Mouse (Mus musculus) cerebellum, postnatal 4 days (tissue): Measurements from ENCODE around the gene Snf8.

Experiments
- DNase-seq, 2 experiments: peaks; one replicate each; pipeline ENCODE4 v3.0.0; 2022; ENCODE audit warnings: low spot score in 2 of 2, mixed read lengths in 1 of 2

The Snf8 gene

GRCm38 (mm10) chr11:96034596-96035052 is at the start of gene Snf8:
Snf8 (plus strand) TSS chr11:96034885.
- peak; percentile 94 to 96 for DNase-seq

DNA sequence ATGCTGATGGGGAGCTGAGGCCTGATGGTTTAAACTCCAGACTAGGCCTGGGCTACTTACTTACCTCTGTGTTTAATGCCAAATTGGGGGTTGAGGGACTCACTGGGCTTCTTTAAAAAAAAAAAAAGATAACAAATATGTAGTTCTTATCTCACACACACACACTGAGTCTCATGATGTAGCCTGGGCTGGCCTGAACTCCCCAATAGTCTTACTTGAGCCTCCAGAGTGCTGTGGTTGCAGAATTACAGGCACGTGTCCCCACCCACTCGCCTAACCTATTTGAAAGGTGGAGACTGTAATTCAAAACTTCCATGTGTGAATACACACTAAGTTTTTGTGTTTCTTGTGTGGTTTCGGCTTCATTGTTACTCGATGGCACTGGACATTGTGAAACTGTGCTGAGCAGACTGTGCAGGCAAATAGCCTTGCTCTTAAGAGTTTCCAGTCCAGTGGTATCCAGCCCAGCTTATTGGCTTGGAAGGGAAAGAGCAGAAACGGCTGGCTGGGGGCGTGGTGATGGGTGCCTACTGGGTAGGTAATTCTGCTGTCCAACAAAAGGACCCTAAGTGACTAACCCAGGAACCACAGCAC is 46.7 kb upstream of the Snf8 start:
- no peak for DNase-seq

DNA sequence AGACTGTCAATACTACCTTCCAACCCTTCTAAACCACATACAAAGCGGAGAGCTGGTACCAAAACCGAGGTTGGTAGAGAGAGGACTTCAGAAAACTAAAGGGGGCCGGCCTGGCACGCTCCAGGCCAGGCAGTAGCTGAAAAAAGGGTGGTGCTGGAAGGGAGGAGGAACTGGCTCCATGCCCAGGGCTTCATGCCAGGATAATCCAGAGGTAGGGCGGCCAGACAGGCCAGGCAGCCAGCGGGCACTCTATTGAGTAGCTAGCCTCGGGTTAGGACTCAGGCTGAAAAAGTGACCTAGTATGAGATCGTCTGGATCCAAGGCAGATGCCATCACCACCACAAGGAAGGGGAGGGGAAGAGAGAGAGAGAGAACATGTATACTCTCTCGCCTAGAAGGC is 46.2 kb upstream of the Snf8 start:
- DNase-seq: peak; percentile 45 to 75

GRCm38 (mm10) chr11:95989864-95990263 is 44.8 kb upstream of the Snf8 start:
- DNase-seq: no peak

DNA sequence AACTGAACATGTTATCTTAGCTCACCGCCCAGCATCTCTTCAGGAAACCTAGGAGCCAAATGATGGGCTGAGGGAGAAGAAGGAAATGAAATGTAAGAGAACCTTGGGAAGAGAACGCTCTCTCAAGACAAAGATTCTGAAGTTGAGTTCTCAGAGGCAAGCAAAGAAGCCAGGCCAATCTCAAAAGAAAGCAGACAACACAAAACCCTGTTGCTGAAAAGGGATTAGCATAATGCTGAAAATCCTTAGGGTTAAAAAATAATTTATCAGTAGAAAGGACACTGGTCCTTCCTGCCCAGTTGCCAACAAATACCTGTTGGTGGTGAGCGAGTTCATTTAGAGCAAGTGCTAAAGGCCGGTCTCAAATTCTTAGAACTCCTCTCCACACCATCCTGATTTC is 44.3 kb upstream of the Snf8 start:
- no peak for DNase-seq

DNA sequence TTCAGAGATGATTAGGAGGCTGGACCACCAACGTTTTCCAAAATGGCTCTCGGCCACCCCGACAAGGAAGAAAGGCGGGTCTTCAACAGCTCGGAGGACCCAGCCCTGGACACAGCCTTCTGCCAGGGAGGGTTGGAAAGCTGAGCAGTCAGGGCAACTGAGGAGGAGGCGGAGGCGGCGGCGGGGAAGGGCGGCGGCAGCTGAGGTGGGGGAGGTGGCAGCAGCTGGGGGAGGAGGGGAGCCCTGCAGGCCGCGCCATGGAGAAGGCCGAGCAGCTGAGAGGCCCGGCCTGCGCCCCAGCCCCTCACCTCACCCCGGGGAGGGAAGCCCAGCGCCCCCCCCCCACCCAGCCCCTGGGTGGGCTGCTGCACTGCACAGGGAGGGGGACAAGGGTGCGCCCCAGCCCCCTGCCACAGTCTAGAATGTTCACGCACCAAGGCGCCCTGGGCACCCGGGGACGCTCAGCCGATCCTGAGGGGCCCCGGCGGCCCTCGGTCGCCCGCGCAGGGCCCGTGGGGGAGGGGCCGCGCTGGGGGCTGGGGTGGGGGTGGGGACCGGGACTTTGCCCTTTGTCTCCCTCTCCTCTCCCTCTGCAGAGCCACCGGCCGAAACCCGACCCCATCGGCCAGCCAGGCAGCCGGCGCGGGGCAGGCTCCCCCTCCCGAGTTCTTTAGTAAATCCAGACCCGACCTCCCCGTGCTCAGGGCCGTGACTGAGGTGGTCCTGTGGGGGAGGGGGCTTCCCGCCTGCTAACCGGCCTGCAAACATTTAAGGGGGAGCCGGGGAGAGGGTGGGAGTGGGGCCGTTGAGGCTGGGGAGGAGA is 43.6 kb upstream of the Snf8 start:
- DNase-seq: peak in 1 of 2 experiments; percentile 57

DNA sequence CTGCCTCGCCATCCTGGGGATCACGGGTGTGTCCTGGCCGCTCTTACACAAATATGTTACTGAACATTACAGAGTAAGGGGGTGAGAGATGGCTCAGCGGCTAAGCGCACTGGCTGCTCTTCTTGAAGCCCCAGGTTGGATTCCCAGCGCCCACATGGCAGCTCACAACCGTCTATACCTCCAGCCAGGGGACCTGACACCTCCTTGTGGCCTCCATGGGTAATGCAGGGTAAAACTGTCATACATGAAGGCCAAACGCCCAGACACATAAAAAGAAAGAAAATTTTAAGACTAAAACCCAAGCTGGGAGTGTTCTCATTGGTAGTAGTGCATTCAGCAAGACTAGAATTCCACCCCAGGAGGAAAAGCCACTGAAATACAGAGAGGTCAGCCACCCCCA is 40.5 kb upstream of the Snf8 start:
- DNase-seq: no peak

GRCm38 (mm10) chr11:96003100-96003900 is 31.4 kb upstream of the Snf8 start:
- DNase-seq: no peak

GRCm38 (mm10) chr11:96003969-96004792 is 30.5 kb upstream of the Snf8 start:
- DNase-seq: no peak

DNA sequence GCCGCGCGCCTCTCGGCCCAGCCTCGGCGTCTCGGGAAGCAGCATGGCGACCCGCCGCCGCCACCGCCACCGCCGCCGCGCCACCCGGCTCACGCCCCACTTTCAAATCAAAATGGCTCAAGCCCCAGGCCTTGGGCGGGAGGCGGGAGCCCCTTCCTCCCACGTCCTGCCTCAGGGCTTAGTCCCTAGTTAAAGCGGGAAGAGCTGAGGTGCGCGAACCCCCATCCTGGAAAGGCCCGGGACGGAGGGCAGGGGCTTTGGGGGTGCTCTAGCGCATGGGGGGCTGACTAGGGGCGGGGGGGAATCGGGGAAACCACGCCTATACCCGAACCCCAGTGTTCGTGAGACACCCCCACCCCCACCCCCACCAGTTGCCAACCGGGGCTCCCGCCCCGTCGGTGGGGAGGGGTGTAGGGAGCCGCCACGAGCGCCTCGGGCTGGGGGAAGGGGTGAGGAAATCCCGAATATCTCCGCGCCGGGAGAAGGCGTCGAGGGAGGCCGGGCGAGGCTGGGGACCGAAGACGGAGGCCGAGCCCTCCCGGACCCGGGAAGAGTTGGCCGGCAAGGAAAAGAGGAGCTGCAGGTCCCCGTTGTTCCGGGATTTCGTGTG is 29.8 kb upstream of the Snf8 start:
- peak in 1 of 2 experiments; percentile 42 for DNase-seq

DNA sequence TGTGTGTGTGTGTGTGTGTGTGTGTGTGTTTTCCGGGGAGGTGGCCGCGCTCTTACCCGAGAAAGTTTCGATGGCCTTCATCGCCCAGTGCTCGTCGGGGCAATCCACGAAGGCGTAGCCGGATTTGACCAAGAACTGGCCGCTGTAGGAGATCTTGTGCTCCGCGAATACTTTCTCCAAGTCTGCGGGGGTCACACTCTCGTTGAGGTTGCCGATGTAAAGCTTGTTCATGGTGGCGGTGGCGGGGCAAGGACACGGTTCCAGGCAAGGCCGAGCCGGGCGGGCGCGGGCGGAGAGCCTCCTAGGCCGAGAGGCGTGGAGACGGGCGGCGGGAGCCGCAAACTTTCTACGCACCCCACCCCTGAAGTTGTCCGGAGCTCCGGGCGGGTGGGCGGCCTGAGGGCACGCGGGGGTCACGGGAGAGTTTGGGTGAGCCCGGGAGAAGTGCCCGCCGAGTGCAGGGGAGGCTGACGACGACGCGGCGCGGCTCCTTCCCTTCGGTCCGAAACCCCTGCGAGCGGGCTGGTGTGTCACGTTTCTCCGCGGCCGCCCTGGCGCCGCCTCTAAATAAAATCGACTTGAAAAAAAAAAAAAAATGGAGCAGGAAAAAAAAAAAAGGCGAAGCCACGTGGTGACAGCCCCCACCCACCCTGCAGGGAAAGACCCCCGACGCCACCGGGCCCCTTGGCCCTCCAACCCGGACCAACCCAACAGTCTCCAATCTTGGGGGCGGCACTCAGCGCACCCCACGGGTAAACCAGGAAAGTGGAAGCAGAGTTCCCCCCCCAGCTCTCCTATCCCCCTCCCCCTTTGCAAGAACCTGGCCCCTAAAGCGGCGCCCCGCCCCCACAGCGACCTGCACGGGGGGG is 29.0 kb upstream of the Snf8 start, which contains the start of gene Igf2bp1:
Gene Igf2bp1, minus strand, starts transcription at position 538 of the 869 bp plus-strand sequence.
- peak in 1 of 2 experiments; percentile 27 for DNase-seq

GRCm38 (mm10) chr11:96006367-96006851 is 28.3 kb upstream of the Snf8 start:
- no peak for DNase-seq

- peak in 1 of 2 experiments; percentile 33 for DNase-seq
Observed at GRCm38 (mm10) chr11:96006852-96007515, 27.7 kb upstream of the Snf8 start.

DNA sequence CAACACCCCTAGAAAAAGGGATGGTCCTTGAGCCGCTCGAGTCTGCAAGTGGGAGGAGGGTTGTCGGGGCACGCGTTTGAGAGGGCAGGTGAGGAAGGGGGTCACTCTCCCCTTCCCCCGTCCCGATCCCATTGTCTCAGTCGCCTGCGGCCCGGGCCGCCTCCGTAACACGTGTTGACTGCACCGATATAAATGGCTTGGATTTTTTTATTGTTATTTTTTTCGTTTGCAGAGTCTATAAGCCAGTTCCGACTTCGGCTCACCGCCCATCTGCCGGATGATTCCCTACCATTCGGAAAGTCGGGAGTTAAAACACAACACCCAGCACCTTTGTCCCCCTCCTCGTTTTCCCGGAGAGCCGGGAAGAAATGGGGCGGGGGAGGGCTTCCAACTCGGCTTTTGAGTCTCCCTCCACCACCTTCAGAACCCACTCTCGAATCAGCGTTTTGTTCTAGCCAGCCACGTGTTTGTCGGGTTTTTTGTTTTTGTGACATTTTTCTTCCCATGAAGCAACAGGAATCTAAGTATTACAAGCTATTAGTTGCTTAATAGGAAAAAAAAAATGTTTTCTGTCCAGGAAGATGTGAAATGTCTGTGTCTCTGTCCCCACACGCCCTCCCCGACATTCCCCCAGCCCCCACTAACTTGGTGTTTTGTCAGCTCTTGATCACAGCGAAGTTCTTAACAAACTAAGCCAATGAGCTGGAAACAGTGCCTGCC is 27.0 kb upstream of the Snf8 start:
- DNase-seq: no peak

GRCm38 (mm10) chr11:96008827-96009226 is 25.9 kb upstream of the Snf8 start:
- no peak for DNase-seq

- no peak for DNase-seq
Observed at GRCm38 (mm10) chr11:96011982-96012381, 22.7 kb upstream of the Snf8 start.

- no peak for DNase-seq
Observed at GRCm38 (mm10) chr11:96015421-96015820, 19.3 kb upstream of the Snf8 start.

DNA sequence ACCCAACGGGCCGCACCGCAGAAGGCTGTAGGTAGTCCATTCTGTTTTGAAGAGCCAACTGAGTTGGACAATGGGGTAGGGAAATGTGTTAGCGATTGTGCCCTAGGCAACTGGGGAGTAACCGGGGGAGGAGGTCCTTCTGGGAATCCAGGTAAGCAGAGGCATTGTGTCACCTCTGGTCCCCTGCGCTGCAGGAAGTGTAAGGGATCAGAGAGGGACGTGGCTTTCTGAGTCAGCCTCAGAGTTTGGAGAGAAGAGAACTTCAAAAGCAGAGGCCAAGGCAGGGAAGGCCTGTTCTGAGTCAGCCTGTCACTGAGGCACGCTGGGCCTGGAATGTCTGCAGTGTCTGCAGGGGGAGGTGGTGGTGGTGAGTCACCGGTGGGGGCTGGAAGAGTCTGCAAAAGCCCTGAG is 16.7 kb upstream of the Snf8 start:
- no peak for DNase-seq

- no peak for DNase-seq
Observed at GRCm38 (mm10) chr11:96020622-96021021, 14.1 kb upstream of the Snf8 start.
